Mouse (Mus musculus) cerebellum, postnatal 14 days (tissue): Measurements from ENCODE around the gene Lag3.
"Not testable (repeated sequence)": the region's sequence is repeated elsewhere in the genome, so short reads cannot be mapped to it uniquely, and the experiment has no call there.

Source experiments
- DNase-seq, 2 experiments: peaks; one replicate each; pipeline ENCODE4 v3.0.0; 2021; ENCODE audit warnings: mixed read lengths in 2 of 2

Gene Lag3

GRCm38 (mm10) chr6:124900056-124900800 is 11.3 kb downstream of the Lag3 start:
- peak in 1 of 2 experiments; percentile 43 for DNase-seq

- DNase-seq = peak in 1 of 2 experiments; percentile 31
Observed at GRCm38 (mm10) chr6:124898359-124898758, 13.1 kb downstream of the Lag3 start.

GRCm38 (mm10) chr6:124894113-124894512 is 17.4 kb downstream of the Lag3 start:
- not testable (repeated sequence) for DNase-seq

- no peak for DNase-seq
Observed at GRCm38 (mm10) chr6:124890997-124891396, 20.5 kb downstream of the Lag3 start.

- DNase-seq = no peak
Observed at GRCm38 (mm10) chr6:124888555-124889125, 22.9 kb downstream of the Lag3 start.

- DNase-seq = no peak
Observed at GRCm38 (mm10) chr6:124887986-124888385, 23.5 kb downstream of the Lag3 start, which contains the start of gene Cd4. Cd4 (minus strand) TSS chr6:124888221.

- DNase-seq = no peak
Observed at GRCm38 (mm10) chr6:124885956-124886381, 25.5 kb downstream of the Lag3 start.

- DNase-seq = peak; percentile 91 to 92
Observed at GRCm38 (mm10) chr6:124884714-124885500, 26.6 kb downstream of the Lag3 start.

GRCm38 (mm10) chr6:124883351-124883750 is 28.2 kb downstream of the Lag3 start:
- DNase-seq = no peak

- no peak for DNase-seq
Observed at GRCm38 (mm10) chr6:124881821-124882220, 29.7 kb downstream of the Lag3 start.

- DNase-seq = no peak
Observed at GRCm38 (mm10) chr6:124879390-124879789, 32.1 kb downstream of the Lag3 start.

- DNase-seq = no peak
Observed at GRCm38 (mm10) chr6:124874348-124874747, 37.2 kb downstream of the Lag3 start.

- peak in 1 of 2 experiments; percentile 39 for DNase-seq
Observed at GRCm38 (mm10) chr6:124866560-124866959, 44.9 kb downstream of the Lag3 start.

GRCm38 (mm10) chr6:124865766-124866362 is 45.6 kb downstream of the Lag3 start:
- peak; percentile 44 to 59 for DNase-seq

- peak; percentile 82 to 86 for DNase-seq
Observed at GRCm38 (mm10) chr6:124863658-124864298, 47.7 kb downstream of the Lag3 start, which contains the start of gene Gpr162. Gpr162 (minus strand) TSS chr6:124863983.

- DNase-seq = peak; percentile 66
Observed at GRCm38 (mm10) chr6:124863125-124863657, 48.3 kb downstream of the Lag3 start.

- peak; percentile 38 to 45 for DNase-seq
Observed at GRCm38 (mm10) chr6:124862406-124863124, 48.9 kb downstream of the Lag3 start.

- peak in 1 of 2 experiments; percentile 52 for DNase-seq
Observed at GRCm38 (mm10) chr6:124861802-124862201, 49.7 kb downstream of the Lag3 start.

GRCm38 (mm10) chr6:124861266-124861665 is 50.2 kb downstream of the Lag3 start:
- DNase-seq = peak; percentile 52 to 61

GRCm38 (mm10) chr6:124860511-124860910 is 51.0 kb downstream of the Lag3 start:
- DNase-seq = no peak

GRCm38 (mm10) chr6:124859725-124860124 is 51.8 kb downstream of the Lag3 start:
- DNase-seq = peak; percentile 95 to 98
